Mouse (Mus musculus): ENCODE results near the gene Arid1b.

- no peak for TF ChIP-seq POLR2A (IDR thresholded peaks at IDR 0.05; ENCODE audit: control insufficient read depth, extremely low read depth, insufficient read depth, low read length, poor library complexity)
- no peak for TF ChIP-seq CTCF (IDR thresholded peaks at IDR 0.05; ENCODE audit: borderline replicate concordance, control insufficient read depth, extremely low read depth, insufficient read depth, low read length, poor library complexity)
These were observed 191.4 kb downstream of the Arid1b start for GRCm38 (mm10) chr17:5185501-5185900.
